Mouse (Mus musculus) left cerebral cortex, postnatal 25 days (tissue): Measurements from ENCODE around the gene Pla2g16. TPM values are rescaled to one million over a fixed set of nuclear protein-coding genes. Genes with fewer than 3 reads are reported as not detected.

Source experiments
- DNase-seq, 2 experiments: peaks; one replicate each; pipeline ENCODE4 v3.0.0; 2022; ENCODE audit warnings: low spot score in 2 of 2, mixed read lengths in 1 of 2
- intact Hi-C: fragments of 180-260 bp; cut with DNase I; formaldehyde crosslinking; loops from one replicate; pipeline ENCODE4 v1.15.1; 2025
- total RNA-seq, 2 experiments: library from RNA; stranded (reverse); gene quantifications; 2 replicates each; pipeline ENCODE4 v1.2.3; 2021

Gene Pla2g16
- total RNA-seq, 2 experiments from 2014 or later = 21.5 to 21.7 TPM

DNA sequence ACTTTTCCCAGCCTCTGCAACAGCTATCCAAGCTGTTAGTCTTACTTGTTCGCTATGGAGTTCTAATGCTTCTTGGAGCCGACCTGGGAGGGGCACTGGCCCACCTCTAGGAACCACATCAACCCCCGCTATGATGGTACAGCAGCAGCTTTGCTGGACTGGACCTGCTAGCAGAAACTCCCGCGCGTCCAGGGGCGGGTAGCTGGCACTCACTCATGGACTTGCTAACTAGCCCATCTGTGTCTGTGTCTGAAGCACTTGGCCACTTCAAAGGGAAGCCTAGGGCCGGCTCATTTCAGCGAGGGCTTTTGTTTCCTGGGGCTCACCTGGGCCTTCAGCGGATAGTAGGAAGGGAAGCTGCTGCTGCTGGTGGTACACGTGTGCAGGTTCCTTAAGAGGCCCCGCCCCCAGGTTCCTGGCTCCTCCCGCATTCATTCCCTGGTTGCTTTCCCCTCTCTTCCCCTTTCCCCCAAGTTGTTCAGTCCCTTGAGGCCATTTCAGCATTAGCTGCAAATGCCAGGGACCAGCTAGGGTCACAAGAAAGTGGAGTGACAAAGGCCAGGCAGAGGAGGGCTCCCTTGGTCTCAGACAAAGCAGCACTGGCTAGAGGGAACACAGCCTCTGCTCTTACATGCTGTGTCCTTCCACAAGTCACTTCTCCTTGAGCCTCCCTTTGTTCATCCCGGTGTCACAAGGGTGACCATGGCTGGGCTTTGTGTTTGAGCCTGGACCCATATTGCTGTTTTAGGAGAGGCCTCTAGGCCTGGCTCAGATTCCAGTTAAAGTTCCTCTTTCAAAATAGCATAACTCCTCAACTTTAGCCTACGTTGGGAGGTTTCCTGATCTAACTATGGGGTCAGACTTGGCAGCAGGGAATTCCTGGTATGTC is 49.8 kb downstream of the Pla2g16 start, which contains the start of gene Lgals12:
Lgals12 (minus strand) TSS at position 393 of the 889 bp plus-strand sequence.
- peak; percentile 44 to 86 for DNase-seq
- intact Hi-C loops = no loop called here

DNA sequence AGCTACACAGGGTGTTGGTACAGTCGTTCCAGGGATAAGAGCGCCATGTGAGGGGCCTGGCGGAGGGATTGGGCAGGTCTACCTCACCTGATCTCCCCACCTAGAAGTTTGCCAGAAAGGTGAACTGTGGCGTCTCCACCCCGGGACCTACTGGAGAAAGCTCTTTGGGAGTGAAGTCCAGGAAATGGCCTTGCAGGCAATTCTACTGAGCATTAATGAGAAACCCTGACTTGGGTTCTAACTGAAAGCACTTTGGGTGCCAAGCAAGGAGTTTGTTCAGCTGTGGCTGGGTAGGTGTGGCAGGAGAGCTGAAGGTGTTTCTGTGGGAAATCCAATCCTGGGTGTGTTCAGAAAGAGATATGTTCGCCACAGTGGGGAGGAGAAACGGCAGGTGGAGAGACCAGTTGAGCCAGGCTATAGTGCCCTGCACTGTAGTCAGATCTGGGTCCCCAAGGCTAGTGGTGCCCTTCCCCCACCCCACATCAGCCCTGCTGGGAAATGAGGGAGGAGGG is 50.5 kb downstream of the Pla2g16 start:
- intact Hi-C loops = no loop called here
- no peak for DNase-seq

DNA sequence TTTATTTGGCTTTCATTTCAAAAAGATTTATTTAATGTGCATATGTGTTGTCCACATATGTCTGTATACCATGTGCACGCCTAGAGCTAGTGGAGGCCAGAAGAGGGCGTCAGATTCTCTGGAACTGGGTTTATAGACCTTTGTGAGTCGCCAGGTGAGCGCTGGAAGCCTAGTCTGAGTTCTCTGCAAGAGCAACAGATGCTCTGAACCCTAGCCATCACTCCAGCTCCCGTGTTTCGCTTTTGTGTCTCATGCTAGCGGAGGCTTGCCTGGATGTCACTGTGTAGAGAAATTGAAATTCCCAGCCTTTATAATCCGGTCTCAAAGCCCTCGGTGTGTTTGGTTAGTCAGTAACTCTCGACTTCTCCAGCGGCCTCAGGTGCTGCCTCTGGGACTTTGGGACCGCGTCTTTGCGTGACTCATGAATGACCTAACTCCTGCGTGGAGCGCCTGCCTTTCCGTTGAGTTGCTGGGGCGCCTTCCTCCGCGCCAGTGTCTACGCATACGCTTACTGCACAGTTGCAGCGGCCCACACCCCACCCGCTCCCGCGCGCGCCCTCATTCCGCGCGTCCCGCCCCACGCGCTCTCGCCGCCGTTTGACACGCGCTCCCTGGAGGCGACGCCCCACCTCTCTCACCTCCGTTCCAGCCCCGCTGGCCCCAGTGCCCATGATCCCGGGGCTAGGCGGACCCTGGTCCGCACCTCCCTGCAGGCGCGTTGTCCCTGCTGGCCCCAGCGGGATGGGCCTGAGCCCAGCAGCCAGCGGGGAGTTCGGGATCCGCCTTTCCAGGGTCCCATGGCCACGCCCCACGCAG is 54.9 kb downstream of the Pla2g16 start, which contains the start of gene Hrasls5:
Hrasls5 (plus strand) TSS at position 600 of the 816 bp plus-strand sequence.
- DNase-seq = peak; percentile 69 to 77
- intact Hi-C loops = loop anchor here (10.0 kb wide), 1 partner anchor 377 kb away; no protein-coding TSS in a partner anchor

DNA sequence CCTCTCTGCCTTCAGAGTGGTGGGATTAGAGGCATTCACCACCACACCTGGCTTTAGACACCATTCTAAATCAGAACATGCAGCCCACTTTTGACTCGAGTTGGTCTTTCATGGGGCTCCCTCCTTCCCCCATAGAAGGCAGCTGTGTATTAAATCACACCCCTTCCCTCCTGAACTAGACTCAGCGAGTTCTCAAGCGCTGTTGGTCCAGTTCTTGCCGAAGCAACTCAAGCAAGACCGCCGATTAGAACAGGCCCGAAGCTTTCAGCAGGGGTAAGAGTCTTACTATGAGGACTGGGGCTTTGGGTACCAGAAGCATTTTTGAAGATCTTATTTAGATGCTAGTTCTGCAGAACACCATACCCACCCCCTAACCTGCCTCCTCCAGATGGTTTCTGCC is 55.9 kb downstream of the Pla2g16 start:
- intact Hi-C loops = loop anchor here (10.0 kb wide), 1 partner anchor 378 kb away; no protein-coding TSS in a partner anchor
- DNase-seq = no peak

DNA sequence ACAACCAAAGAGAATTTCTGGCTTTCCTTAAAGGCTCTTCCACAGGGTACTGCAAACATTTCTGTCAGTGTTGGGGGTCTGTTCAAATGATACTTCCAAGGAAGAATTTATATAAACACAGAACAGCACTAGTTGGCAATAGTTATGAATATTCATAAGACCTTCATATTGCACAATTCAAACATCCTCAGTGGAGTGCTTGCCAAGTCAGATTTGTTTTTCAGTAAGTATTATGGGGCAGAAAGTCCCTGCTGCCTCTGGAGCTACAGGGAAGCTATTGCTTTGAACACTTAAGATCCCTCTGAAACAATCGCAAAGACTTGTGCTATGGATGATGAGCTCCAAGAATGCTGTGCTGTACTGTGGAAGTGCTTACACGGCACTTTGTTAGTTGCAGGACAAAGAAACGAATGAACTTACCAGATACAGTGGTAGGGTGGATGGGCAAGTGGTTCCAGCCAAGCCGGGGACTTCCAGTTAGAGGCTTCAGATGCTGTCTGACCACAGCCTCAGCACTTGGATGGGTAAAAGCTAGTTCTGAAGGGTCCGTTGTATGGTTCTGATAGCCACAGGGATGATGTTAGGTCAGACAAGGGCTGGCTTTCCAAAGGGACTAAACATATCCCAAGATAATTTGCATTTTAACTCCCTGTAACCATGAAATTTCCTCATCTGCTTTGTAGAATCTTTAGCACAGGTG is 59.1 kb downstream of the Pla2g16 start:
- no peak for DNase-seq
- intact Hi-C loops = loop anchor here (10.0 kb wide), 1 partner anchor 382 kb away; no protein-coding TSS in a partner anchor

DNA sequence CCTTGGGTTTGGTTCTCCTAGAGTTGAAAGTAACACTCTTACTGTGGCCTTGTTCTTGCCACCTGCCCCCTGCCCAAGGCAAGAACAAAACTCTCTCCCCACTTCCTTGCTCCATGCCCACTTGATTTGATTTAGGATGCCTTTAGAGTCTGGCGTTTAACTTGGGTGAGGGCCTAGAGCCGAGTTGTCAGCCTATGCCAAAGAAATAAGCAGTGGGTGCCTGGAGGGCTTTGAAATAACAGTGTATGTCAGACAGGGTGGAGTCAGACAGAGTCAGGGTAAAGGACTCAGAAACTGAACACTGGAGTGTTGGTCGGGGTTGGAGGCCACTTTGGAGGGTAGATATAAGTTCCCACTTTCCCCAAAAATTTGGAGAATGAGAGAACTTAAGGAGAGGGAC is 59.8 kb downstream of the Pla2g16 start:
- intact Hi-C loops = loop anchor here (1.0 to 10.0 kb wide), 2 partner anchors 88 to 382 kb away; no protein-coding TSS in a partner anchor

DNA sequence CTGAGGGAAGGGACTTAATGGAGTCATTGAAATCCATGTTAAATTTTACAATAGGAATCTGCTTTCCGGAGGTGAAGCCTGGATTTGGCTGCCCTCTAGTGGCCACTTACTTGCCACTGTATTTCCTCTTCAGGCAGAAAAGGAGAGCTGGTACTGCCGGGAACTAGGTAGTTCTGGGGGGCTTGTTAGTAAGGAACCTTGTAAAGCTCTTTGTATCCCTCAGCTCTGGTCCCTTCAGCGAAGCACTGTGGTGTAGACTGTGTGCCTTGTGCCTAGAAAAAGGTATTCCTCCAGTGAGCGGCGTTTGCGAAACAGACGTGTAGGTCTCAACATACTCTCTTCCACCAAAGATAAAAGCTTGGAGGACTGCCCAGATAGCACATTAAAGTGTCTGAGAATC is 60.4 kb downstream of the Pla2g16 start:
- peak; percentile 70 to 79 for DNase-seq
- intact Hi-C loops = loop anchor here (1.0 to 10.0 kb wide), 2 partner anchors 88 to 383 kb away; no protein-coding TSS in a partner anchor

More for the DNA sequence above, 59.8 kb downstream of the Pla2g16 start:
- no peak for DNase-seq

DNA sequence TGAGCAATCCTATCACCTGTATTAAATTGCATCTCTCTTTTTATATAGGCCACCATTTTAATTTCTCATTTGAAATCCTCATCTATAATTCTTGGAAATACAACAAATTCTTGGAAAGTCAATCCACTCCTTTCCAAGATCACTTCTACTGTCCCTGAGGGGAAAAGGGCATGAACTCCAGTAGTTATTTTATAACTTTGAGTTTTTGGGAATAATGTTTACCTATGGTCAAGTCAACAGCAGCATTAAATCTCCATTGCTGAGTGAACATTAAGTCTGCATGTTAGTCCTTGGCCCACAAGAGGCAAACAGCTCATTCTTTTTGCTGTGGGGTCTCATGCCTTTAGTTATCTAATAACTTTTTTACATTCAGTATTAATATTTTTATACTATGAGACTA is 75.8 kb downstream of the Pla2g16 start:
- DNase-seq = no peak
- intact Hi-C loops = no loop called here

DNA sequence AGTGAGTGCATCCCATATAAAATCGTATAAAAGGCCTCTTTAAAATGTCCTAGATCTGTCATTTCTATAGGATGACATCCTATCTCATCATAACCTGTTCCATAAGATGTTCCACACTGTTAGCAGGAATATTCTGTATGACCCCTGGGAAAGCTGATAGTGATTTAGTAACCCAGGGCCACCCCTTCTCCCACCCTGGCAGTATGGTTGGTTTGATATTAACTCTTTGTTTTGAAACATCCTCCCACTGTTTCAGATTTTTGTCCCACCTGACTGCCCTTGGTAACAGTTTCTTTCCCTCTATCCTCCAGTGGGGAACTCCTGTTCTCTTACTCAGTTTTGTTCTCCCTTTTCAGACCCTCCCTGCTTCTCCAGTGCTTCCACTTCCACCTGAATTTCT is 76.5 kb downstream of the Pla2g16 start:
- intact Hi-C loops = no loop called here
- DNase-seq = no peak

Other genes with a start within 250 kb of the Pla2g16 start
- gene Mark2, start 215.6 kb upstream of the Pla2g16 start, total RNA-seq = 100 to 1,000 TPM; 134 to 150 TPM
- 10 to 100 TPM; 29.0 to 32.0 TPM for gene Spindoc, start 174.5 kb upstream of the Pla2g16 start, total RNA-seq
- gene 2700081O15Rik, start 139.8 kb upstream of the Pla2g16 start, total RNA-seq = 10 to 100 TPM; 36.0 to 36.2 TPM
- 100 to 1,000 TPM; 854 to 900 TPM for gene Rtn3, start 74.2 kb upstream of the Pla2g16 start, total RNA-seq
- gene Atl3, start 63.4 kb upstream of the Pla2g16 start, total RNA-seq = 10 to 100 TPM; 23.0 to 28.2 TPM
- under 1 TPM; 0.16 to 0.64 TPM for gene Lgals12, start 49.7 kb downstream of the Pla2g16 start, total RNA-seq
- not detected for gene Hrasls5, start 55.1 kb downstream of the Pla2g16 start, total RNA-seq
- not detected for gene Slc22a19, start 153.9 kb downstream of the Pla2g16 start, total RNA-seq
- gene Slc22a26, start 245.2 kb downstream of the Pla2g16 start, total RNA-seq = not detected